Mouse (Mus musculus) olfactory bulb, adult 2 months (tissue): ENCODE measurements around the gene Gm49027.

Source experiments
- CTCF ChIP-seq: fragments of 200-500 bp; IDR thresholded peaks from 2 replicates; pipeline ENCODE4 v1.5.1; 2012; ENCODE audit warnings: low read depth, mild to moderate bottlenecking, low read length, moderate library complexity; ENCODE audit not compliant: insufficient read depth
- POLR2A ChIP-seq: fragments of 200-500 bp; IDR thresholded peaks from 2 replicates; pipeline ENCODE4 v1.6.1; 2012; ENCODE audit warnings: mild to moderate bottlenecking, low read depth, low read length, moderate library complexity; ENCODE audit not compliant: insufficient read depth

- TF ChIP-seq POLR2A (no peak), CTCF (no peak)
These were observed 31.2 kb upstream of the Gm49027 start for GRCm38 (mm10) chr5:123556451-123556850.
